Mouse (Mus musculus) cerebellum, postnatal 10 days (tissue): ENCODE measurements around the gene Prps1.
"Not testable (repeated sequence)": the region's sequence is repeated elsewhere in the genome, so short reads cannot be mapped to it uniquely, and the experiment has no call there.

Experiments
- DNase-seq, 2 experiments: peaks; one replicate each; pipeline ENCODE4 v3.0.0; 2021; ENCODE audit warnings: mixed read lengths in 2 of 2

Prps1 gene

GRCm38 (mm10) chrX:140456279-140456731 lies at the start of gene Prps1:
Gene Prps1, plus strand, starts transcription at chrX:140456613.
- DNase-seq: peak; percentile 93 to 94

GRCm38 (mm10) chrX:140407593-140407992 lies 48.8 kb upstream of the Prps1 start:
- no peak for DNase-seq

GRCm38 (mm10) chrX:140418467-140418866 lies 37.9 kb upstream of the Prps1 start:
- DNase-seq: no peak

GRCm38 (mm10) chrX:140427124-140427523 lies 29.3 kb upstream of the Prps1 start:
- no peak for DNase-seq

- DNase-seq: peak; percentile 47 to 49
These were observed 28.2 kb upstream of the Prps1 start for GRCm38 (mm10) chrX:140428252-140428651.

- DNase-seq: peak in 1 of 2 experiments; percentile 21
These were observed 26.4 kb upstream of the Prps1 start for GRCm38 (mm10) chrX:140429985-140430384.

DNA sequence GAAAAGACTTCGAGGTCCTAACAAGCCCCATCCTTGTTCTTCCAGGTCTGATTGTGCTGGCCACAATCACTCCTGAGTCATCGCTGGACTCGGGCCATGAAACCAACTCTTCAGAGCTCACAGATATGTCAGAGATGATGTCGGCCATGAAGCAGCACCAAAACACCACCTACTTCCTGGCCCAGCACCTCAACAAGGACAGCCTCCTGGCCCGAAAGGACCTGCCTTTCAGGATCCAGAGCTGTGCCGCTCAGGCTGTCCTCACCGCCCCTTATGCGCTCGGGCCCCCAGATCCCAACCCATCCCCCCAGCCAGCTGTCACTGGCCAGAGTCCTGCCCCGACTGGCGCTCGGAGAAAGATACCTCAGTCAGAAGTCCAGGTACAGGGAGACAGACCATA lies 25.9 kb upstream of the Prps1 start:
- DNase-seq: peak; percentile 70 to 75

GRCm38 (mm10) chrX:140431981-140432380 lies 24.4 kb upstream of the Prps1 start:
- DNase-seq: peak; percentile 58 to 61

GRCm38 (mm10) chrX:140432786-140433185 lies 23.6 kb upstream of the Prps1 start:
- DNase-seq: peak; percentile 62 to 73

- DNase-seq: peak; percentile 52 to 65
These were observed 18.5 kb upstream of the Prps1 start for GRCm38 (mm10) chrX:140437906-140438305.

GRCm38 (mm10) chrX:140445551-140445950 lies 10.9 kb upstream of the Prps1 start:
- no peak for DNase-seq

DNA sequence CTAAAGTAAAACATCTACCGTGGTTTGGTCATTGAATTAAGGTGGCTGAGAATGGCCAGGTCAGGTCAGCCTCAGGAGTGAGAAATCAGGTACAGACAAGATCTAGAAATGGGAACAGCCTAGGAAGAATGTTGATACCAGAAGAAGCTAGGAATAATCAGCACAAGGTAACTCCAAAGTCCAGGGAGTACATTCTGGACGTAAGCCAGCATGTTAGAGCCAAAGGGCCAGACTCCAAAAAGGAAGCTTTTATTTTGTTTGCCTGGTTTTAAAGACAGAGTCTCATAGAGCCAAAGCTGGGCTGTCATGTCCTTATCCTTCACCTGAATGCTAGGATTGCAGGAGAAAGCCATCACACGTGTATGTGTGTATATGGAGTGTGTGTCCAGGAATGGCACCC lies 6.3 kb upstream of the Prps1 start:
- no peak for DNase-seq

- peak; percentile 30 to 33 for DNase-seq
These were observed 508 bp downstream of the Prps1 start for GRCm38 (mm10) chrX:140456751-140457491.

- DNase-seq: no peak
These were observed 1.1 kb downstream of the Prps1 start for GRCm38 (mm10) chrX:140457502-140457901.

GRCm38 (mm10) chrX:140478231-140478630 lies 21.8 kb downstream of the Prps1 start:
- no peak for DNase-seq

- DNase-seq: peak; percentile 48 to 51
These were observed 22.8 kb downstream of the Prps1 start for GRCm38 (mm10) chrX:140479171-140479570.

DNA sequence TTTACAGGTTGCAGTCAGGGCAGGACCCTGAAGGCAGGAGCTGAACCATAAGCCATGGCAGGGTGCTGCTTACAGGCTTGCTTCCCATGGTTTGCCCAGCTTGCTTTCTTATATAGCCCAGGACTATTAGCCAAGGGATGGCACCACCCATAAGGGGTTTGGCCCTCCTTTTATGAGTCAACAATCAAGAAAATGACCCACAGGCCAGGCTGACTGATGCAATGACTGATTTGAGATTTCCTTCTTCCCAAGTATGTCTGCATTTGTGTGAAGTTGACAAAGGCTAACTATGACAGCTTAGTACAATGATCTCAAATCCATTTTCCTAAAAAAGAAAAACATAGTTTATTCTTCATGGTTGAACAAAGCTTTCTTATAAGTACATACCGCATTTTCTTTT lies 32.8 kb downstream of the Prps1 start:
- DNase-seq: no peak

DNA sequence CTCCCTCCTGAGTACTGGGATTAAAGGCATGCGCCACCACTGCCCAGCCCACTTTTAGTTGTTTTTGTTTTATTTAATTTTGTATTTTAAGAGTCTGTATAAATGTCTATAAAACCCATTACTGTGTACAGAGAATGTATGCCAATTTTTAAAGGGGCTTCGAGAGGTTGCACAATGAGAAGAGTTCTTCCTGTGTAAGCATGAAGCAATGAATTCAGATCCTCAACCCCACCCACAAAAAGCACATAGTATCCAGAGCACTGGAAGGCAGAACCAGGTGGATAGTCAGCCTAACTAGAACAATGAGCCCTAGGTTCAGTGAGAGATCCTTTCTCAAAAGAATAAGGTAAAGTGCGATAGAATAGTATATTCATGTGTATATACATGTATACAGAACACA lies 33.8 kb downstream of the Prps1 start:
- DNase-seq: no peak

DNA sequence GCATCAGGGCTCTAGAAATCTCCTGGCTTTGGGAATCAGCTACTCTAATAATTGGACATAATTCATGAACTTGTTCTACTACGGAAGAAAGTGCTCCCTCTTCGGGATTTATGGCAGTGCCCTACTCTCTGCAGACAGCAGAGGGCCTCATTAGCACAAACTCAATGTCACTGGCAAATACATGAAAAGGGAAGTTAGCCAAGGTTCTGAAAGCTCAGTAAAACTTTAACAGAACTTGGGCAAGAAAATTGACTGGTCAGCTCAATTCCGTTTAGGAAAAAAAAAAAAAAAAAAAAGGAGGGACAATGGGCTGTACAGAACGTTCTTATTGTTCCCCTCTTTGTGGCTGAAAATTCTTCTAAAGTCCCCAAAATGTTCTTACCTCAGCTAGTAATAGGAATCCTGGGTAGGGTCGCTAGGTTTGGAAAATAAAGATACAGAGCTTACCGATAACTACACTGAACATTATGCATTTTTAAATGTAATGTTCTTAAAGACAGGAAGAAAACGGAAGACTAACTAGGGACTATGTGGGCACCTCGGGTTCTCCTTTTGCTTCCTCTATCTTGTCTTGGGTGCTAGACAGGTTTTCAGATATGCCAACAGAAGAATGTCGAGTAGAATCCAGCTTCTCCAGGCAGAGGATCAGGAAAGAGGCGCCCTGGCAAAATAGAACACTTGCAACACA lies 35.6 kb downstream of the Prps1 start:
- peak; percentile 38 to 56 for DNase-seq

DNA sequence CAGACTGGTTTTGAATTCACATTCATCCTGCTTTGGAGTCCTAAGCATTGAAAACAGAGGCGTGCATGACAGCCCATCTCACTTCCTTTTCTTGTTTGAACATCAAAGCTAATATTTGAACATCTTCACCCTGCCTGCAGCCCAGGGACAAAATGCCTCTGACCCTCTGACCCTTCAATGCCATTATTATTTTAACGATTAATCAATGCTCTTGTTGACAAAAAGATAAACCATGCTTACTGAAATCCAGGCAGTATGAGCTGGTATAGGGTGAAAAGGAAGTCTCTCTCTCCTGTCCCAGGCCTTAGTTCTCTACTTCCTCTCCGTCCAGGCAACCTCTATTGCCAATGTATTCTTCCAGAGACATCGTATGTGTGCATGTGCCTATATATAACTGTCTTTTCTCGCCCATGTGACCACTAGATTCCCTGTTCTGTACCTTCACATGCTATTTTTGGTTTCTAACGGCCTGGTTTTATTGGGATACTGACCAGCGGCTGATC lies 37.2 kb downstream of the Prps1 start:
- DNase-seq: no peak

- no peak for DNase-seq
These were observed 37.8 kb downstream of the Prps1 start for GRCm38 (mm10) chrX:140494170-140494569.

DNA sequence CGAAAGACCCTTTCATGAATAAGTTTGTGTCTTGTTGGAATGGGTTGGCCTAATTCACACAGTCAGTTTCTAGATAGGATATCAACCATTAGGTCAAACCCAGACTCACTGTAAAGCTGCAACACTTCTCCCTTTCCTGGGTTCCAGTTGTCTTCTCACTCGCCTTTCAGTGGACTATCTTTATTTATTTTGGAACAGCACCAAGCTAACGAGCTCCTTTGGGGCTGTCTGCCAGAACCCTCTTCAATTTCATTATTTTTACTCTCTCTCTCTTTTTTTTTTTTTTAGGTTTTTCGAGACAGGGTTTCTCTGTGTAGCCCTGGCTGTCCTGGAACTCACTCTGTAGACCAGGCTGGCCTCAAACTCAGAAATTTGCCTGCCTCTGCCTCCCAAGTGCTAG lies 42.0 kb downstream of the Prps1 start:
- not testable (repeated sequence) for DNase-seq

DNA sequence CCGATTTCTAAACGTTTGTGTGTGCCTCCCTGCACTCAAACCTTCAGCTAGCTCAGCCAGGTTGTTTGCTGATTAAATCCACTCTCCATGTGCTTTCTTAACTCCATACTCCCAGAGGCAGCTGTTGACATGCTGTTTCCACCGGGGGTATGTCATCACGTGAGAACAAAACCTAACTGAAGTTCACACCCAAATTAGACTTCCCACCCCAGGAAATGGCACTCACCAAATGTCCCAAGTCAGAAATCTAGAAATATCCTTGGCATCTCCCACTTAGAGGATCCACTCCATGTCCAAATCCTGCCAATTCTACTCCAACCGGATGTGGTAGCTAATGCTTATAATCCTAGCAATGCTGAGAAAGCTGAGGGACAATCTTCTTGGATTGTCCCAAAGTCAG lies 43.9 kb downstream of the Prps1 start:
- DNase-seq: no peak
